Mouse (Mus musculus) liver, adult 2 months (tissue): ENCODE results near the gene Nxph1. TPM values are rescaled to one million over a fixed set of nuclear protein-coding genes. Genes with fewer than 3 reads are reported as not detected.

Experiments
- DNase-seq: peaks from one replicate; pipeline ENCODE4 v3.0.0-alpha.2; 2011; ENCODE audit warnings: low read depth, low spot score; ENCODE audit errors: extremely low read depth
- H3K27ac ChIP-seq: fragments of 200-500 bp; replicated peaks from 2 replicates; pipeline ENCODE4 v1.5.1; 2012; ENCODE audit warnings: low read depth, mild to moderate bottlenecking, control low read depth, inconsistent platforms, low read length; ENCODE audit not compliant: insufficient read depth
- H3K27me3 ChIP-seq: fragments of 200-500 bp; 2 replicates; pipeline ENCODE4 v1.6.1; 2012; ENCODE audit warnings: mild to moderate bottlenecking, moderate library complexity, low read length, inconsistent platforms; ENCODE audit not compliant: control insufficient read depth, insufficient read depth
- H3K36me3 ChIP-seq: fragments of 200-500 bp; 2 replicates; pipeline ENCODE4 v1.6.1; 2012; ENCODE audit warnings: low read length, inconsistent platforms; ENCODE audit not compliant: control insufficient read depth, insufficient read depth
- H3K4me1 ChIP-seq: fragments of 200-500 bp; 2 replicates; pipeline ENCODE4 v1.6.1; 2011; ENCODE audit warnings: low read length; ENCODE audit not compliant: control insufficient read depth, insufficient read depth
- H3K4me3 ChIP-seq: fragments of 200-500 bp; 2 replicates; pipeline ENCODE4 v1.5.1; 2011; ENCODE audit warnings: low read depth, mild to moderate bottlenecking, control low read depth, low read length, moderate library complexity; ENCODE audit not compliant: insufficient read depth
- H3K79me2 ChIP-seq: fragments of 200-500 bp; 2 replicates; pipeline ENCODE4 v1.6.1; 2012; ENCODE audit warnings: inconsistent platforms, mild to moderate bottlenecking, low read length, moderate library complexity; ENCODE audit not compliant: control insufficient read depth, insufficient read depth
- H3K9ac ChIP-seq: fragments of 200-500 bp; 2 replicates; pipeline ENCODE4 v1.6.1; 2012; ENCODE audit warnings: low read depth, mild to moderate bottlenecking, control low read depth, inconsistent platforms, low read length
- CTCF ChIP-seq: fragments of 200-500 bp; IDR thresholded peaks from 2 replicates; pipeline ENCODE4 v1.5.1; 2011; ENCODE audit warnings: low read depth, low read length, control low read depth
- POLR2A ChIP-seq: fragments of 200-500 bp; IDR thresholded peaks from 2 replicates; pipeline ENCODE4 v1.6.1; 2011; ENCODE audit warnings: low read length, control low read depth; ENCODE audit not compliant: insufficient read depth; ENCODE audit errors: extremely low read depth
- WGBS: fragments of 180-500 bp; shearing (Covaris S2); methylation state at CpG from one replicate; pipeline ENCODE4 v1.1.7; 2018; 5-methylcytosine and 5-hydroxymethylcytosine counted together
- polyA plus RNA-seq: library from polyadenylated mRNA; depleted of rRNA; stranded (reverse); fragments of >200 nt; gene quantifications from 2 replicates; pipeline ENCODE4 v1.2.3, GENCODE M21; 2012
- total RNA-seq: library from RNA; depleted of rRNA; stranded (reverse); fragments of >200 nt; gene quantifications from 2 replicates; pipeline ENCODE4 v1.2.3, GENCODE M21; 2014

Nxph1 gene
- total and polyA plus RNA-seq, 2 experiments = 0.09 TPM; not detected in 1

DNA sequence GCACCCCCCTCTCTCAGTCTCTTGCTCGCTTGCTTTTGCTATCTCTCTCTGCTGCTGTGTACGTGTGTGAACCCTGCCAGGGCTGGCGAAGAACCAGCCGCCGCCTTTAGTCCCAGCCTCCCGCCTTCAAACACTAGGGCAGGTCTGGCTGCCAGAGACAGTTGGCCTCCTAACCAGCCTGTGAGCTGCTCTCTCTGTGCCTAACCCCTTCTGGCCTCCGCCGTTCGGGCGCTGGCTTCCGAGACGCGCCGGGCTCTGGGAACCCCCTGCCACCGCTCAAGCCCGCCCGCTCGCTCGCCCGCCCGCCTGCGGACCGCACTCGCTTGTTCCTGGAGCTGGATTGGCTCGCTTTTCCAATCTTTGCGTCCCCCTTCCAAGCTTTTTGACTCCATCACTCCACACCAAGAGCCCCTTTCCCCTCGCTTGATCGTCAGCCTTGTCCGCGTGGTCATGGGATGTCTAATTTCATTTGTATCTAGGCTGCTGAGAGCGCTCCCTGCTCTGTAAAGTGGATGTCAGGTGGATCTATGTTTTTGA lies 1.5 kb downstream of the Nxph1 start:
- Histone ChIP-seq H3K27ac (no peak overlapping the region), H3K4me1 (peaks cover 9% of the 10 kb centered on the region; the same call in 1 of the 2 replicates), H3K27me3 (peaks cover 19% of the 10 kb centered on the region), H3K79me2 (no peaks in the 10 kb centered on the region), H3K36me3 (no peaks in the 10 kb centered on the region), H3K4me3 (no peak overlapping the region), H3K9ac (no peak overlapping the region)
- WGBS = 2% methylated on average over 31 of the region's 31 CpGs
- peak; percentile 58 for DNase-seq
- TF ChIP-seq POLR2A (no peak), CTCF (no peak)

DNA sequence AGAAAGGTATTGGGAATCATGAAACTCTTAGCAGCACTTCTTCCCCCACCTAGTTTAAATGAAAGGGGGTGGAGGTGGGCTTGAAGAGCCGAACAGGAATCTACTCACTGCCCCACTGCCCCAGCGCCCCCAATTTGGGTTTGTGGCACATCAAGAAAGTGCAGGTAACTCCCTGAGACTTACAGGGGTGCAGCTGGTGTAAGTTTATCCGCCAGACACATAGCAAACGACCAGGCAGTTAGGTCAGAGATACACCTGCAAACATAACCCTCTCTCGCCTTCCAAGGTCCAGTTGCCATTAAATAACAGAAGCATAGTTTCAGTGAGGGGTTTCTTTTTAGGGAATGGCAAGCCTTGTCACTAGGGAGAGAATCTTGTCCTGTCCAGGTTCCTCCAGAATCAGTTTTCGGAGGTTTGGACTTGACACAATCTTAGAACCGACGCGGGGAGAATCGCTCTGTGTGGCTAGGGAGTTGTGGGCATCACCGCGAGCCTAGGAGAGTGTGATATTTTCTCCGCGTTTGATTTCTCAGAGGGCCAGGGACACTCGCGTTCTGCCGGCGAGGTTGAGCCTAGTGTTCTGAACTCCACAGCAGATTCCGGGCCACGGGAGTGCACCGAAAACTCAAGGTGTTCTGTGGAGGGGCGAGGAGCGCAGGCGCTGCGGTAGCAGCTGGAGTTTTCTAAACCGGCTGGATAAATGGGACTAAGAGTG lies 2.5 kb downstream of the Nxph1 start:
- no peak for TF ChIP-seq CTCF
- Histone ChIP-seq H3K4me1 (peaks cover 9% of the 10 kb centered on the region; the same call in 1 of the 2 replicates), H3K9ac (no peak overlapping the region), H3K27me3 (peaks cover 20% of the 10 kb centered on the region), H3K4me3 (no peak overlapping the region), H3K79me2 (no peaks in the 10 kb centered on the region), H3K27ac (no peak overlapping the region), H3K36me3 (no peaks in the 10 kb centered on the region)
- no peak for DNase-seq
- 3% methylated on average over 26 of the region's 26 CpGs for WGBS

DNA sequence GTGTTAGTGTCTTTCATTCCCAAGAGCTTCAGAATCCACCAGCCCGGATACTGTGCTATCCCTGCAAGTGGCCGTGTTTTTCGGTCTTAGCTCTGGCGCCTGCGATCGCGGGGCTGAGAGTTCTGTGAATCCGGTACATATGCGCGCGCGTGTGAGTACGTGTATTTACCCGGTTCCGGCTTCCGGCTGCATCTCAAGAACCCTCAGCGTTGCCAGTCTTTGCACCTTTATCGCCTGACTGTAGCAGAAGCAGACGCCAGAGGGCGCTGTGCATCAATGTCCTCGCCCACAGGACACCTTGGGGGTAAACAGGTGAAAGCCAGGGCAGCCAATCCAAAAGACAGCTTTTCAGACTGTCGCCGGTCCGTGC lies 3.1 kb downstream of the Nxph1 start:
- peak; percentile 94 for TF ChIP-seq CTCF
- TF ChIP-seq POLR2A = no peak
- H3K4me3 ChIP-seq = no peak overlapping the region
- H3K79me2 ChIP-seq = no peaks in the 10 kb centered on the region
- H3K27ac ChIP-seq = no peak overlapping the region
- no peak overlapping the region for H3K9ac ChIP-seq
- WGBS = 2% methylated on average over 24 of the region's 24 CpGs
- H3K36me3 ChIP-seq = no peaks in the 10 kb centered on the region
- DNase-seq = peak; percentile 64
- peaks cover 24% of the 10 kb centered on the region for H3K27me3 ChIP-seq
- peaks cover 9% of the 10 kb centered on the region; the same call in 1 of the 2 replicates for H3K4me1 ChIP-seq

DNA sequence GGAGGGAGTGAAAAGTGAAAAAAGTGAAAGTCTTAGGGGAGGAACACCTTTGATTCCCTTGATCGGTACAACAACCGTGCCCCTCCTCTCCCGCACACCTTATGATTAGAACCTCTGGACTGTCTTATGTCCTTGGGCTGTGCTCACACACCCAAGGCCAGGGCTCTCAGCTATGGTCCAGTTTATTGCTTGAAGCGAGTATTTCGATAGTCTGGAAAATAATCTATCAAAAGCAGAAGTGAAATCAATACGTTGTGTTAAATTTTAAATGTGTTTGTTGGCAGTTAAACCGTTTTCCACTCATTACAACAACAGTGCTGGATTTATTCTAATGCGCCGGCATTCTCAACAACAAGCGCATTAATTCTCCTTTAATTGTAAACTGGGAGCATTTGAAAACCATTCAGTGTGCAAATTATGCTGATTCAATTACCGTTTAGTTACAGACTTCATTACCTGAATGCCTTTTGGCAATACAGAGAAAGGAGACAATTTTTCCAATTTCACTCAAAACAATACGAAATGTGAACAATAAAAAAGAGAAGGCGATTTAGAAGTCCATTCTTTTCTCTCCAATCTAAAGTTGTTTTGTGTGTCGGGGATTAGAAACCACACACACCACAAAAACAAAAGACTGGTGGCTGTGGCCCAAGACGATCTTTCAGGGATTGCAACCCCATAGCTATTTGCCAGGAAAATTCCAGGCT lies 3.8 kb downstream of the Nxph1 start:
- TF ChIP-seq CTCF (no peak), POLR2A (no peak)
- DNase-seq = peak; percentile 56
- H3K9ac ChIP-seq = no peak overlapping the region
- WGBS = 24% methylated on average over 15 of the region's 15 CpGs
- peaks cover 9% of the 10 kb centered on the region; the same call in 1 of the 2 replicates for H3K4me1 ChIP-seq
- no peaks in the 10 kb centered on the region for H3K36me3 ChIP-seq
- H3K79me2 ChIP-seq = no peaks in the 10 kb centered on the region
- H3K27ac ChIP-seq = no peak overlapping the region
- H3K27me3 ChIP-seq = peaks cover 30% of the 10 kb centered on the region
- H3K4me3 ChIP-seq = no peak overlapping the region

DNA sequence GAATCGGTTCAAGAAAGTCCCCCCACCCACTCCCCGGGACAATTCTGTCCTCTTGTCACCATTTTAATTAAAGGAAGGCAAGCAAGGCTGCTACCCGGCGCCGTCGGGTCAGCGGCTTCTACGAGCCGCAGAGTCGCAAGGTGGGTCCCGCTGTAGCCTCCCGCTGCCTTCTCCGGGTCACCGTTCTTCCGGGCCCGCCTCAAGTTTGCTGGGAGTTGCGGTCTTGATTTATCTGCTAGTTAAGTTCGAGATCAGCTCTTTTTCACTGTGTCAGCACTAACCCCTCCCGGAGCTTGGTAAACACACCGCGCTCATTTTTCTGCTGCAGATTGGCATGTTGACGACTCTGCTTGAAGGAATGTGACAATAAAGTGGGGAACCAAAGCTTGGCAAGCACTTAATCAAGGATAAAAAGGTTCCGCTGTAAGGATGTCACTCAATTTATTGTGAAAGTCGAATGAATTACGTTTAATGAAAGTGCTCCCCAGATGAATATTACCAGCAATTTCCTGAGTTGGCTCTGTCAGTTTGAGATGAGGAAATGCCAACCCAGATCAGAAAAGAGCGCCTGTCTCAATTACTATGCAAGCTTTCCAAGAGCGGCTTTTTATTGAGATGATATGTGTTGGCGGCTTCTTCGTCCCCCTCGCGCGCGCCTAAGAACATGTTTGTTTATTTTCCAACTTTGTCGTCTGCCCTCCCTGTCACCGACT lies 7.7 kb downstream of the Nxph1 start:
- Histone ChIP-seq H3K4me1 (peaks cover 3% of the 10 kb centered on the region; the same call in 1 of the 2 replicates), H3K9ac (no peak overlapping the region), H3K79me2 (no peaks in the 10 kb centered on the region), H3K27me3 (peaks cover 26% of the 10 kb centered on the region; the same call in 1 of the 2 replicates), H3K36me3 (no peaks in the 10 kb centered on the region), H3K4me3 (no peak overlapping the region), H3K27ac (no peak overlapping the region)
- TF ChIP-seq CTCF (no peak), POLR2A (no peak)
- 3% methylated on average over 35 of the region's 35 CpGs for WGBS
- DNase-seq = no peak
